Mouse (Mus musculus) CH12.LX (cell line): ENCODE data around the gene Gm49380. TPM values are rescaled to one million over a fixed set of nuclear protein-coding genes. Genes with fewer than 3 reads are reported as not detected.

Experiments
- DNase-seq: peaks from one replicate; pipeline ENCODE4 v3.0.0-alpha.2; 2013; ENCODE audit errors: extremely low read depth
- H3K27ac ChIP-seq: 2 replicates; pipeline ENCODE4 v1.5.1; 2012; ENCODE audit warnings: low read depth, mild to moderate bottlenecking, control low read depth, moderate library complexity; ENCODE audit not compliant: insufficient read depth
- H3K27me3 ChIP-seq: replicated peaks from 2 replicates; pipeline ENCODE3; 2012; ENCODE audit warnings: inconsistent platforms
- H3K36me3 ChIP-seq, 2 experiments: replicated peaks in 1 of 2; 2 replicates each; pipeline versions ENCODE3 to v1.6.1; 2012; ENCODE audit warnings: inconsistent platforms in 1 of 2, low read length in 1 of 2, mild to moderate bottlenecking in 1 of 2, mixed read lengths in 1 of 2, moderate library complexity in 1 of 2; ENCODE audit not compliant: control insufficient read depth in 1 of 2, insufficient read depth in 1 of 2
- H3K4me1 ChIP-seq, 2 experiments: 2 replicates each; pipeline ENCODE4 v1.6.1; 2012; ENCODE audit warnings: inconsistent platforms in 1 of 2, moderate library complexity in 1 of 2; ENCODE audit not compliant: insufficient read depth in 2 of 2, control insufficient read depth in 1 of 2
- H3K4me2 ChIP-seq: 2 replicates; pipeline ENCODE4 v1.6.1; 2012; ENCODE audit warnings: low read depth, mild to moderate bottlenecking, control low read depth; ENCODE audit not compliant: poor library complexity, insufficient read depth, severe bottlenecking
- H3K4me3 ChIP-seq, 3 experiments: fragments of 150-350 bp in 1 of 3; sonication (generic) in 1 of 3; replicated peaks in 1 of 3; 2 replicates each; pipeline versions ENCODE3 to v1.5.1; 2011 to 2012; ENCODE audit warnings: low read depth in 2 of 3, low read length in 2 of 3, mild to moderate bottlenecking in 2 of 3, moderate library complexity in 2 of 3, control low read depth in 1 of 3, improper control_type of control experiment in 1 of 3, inconsistent platforms in 1 of 3, mixed read lengths in 1 of 3; ENCODE audit not compliant: poor library complexity in 1 of 3
- H3K79me2 ChIP-seq: replicated peaks from 2 replicates; pipeline ENCODE4 v1.6.1; 2012; ENCODE audit warnings: mild to moderate bottlenecking, moderate library complexity; ENCODE audit not compliant: control insufficient read depth, poor library complexity, insufficient read depth, severe bottlenecking; ENCODE audit errors: extremely low read depth
- H3K9ac ChIP-seq: 2 replicates; pipeline ENCODE4 v1.6.1; 2012; ENCODE audit warnings: low read depth, mild to moderate bottlenecking, control low read depth, moderate library complexity; ENCODE audit not compliant: insufficient read depth
- H3K9me3 ChIP-seq: replicated peaks from 2 replicates; pipeline ENCODE3; 2012; ENCODE audit warnings: low read length, inconsistent platforms, mixed read lengths
- CTCF ChIP-seq, 2 experiments: IDR thresholded peaks in 1 of 2; conservative IDR thresholded peaks in 1 of 2; 2 replicates each; pipeline ENCODE4 v1.5.1; 2011 to 2012; ENCODE audit warnings: low read depth in 2 of 2, low read length in 2 of 2, improper control_type of control experiment in 1 of 2, inconsistent platforms in 1 of 2, mild to moderate bottlenecking in 1 of 2, moderate library complexity in 1 of 2
- ELF1 ChIP-seq: IDR thresholded peaks from 2 replicates; pipeline ENCODE4 v1.6.1; 2014; ENCODE audit warnings: low read depth, mild to moderate bottlenecking, inconsistent platforms, low read length, improper control_type of control experiment
- HCFC1 ChIP-seq: IDR thresholded peaks from 2 replicates; pipeline ENCODE4 v1.6.1; 2012; ENCODE audit warnings: low read depth, mild to moderate bottlenecking, inconsistent platforms, low read length, improper control_type of control experiment
- JUN ChIP-seq: IDR thresholded peaks from 2 replicates; pipeline ENCODE4 v1.6.1; 2011; ENCODE audit warnings: low read depth, mild to moderate bottlenecking, low read length, improper control_type of control experiment, moderate library complexity; ENCODE audit not compliant: insufficient read depth
- MAZ ChIP-seq: IDR thresholded peaks from 2 replicates; pipeline ENCODE4 v1.6.1; 2012; ENCODE audit warnings: low read depth, mild to moderate bottlenecking, inconsistent platforms, low read length, improper control_type of control experiment, moderate library complexity
- MXI1 ChIP-seq: IDR thresholded peaks from 2 replicates; pipeline ENCODE4 v1.6.1; 2011; ENCODE audit warnings: mild to moderate bottlenecking, low read depth, low read length, improper control_type of control experiment
- PAX5 ChIP-seq: IDR thresholded peaks from 2 replicates; pipeline ENCODE4 v1.6.1; 2012; ENCODE audit warnings: low read length, inconsistent platforms, mixed read lengths
- RAD21 ChIP-seq: IDR thresholded peaks from 2 replicates; pipeline ENCODE4 v1.6.1; 2011; ENCODE audit warnings: low read depth, mild to moderate bottlenecking, low read length, improper control_type of control experiment, moderate library complexity
- SMC3 ChIP-seq: IDR thresholded peaks from 2 replicates; pipeline ENCODE4 v1.6.1; 2011; ENCODE audit warnings: low read depth, low read length, improper control_type of control experiment
- TCF12 ChIP-seq: IDR thresholded peaks from 2 replicates; pipeline ENCODE4 v1.6.1; 2014; ENCODE audit warnings: low read depth, mild to moderate bottlenecking, inconsistent platforms, low read length, improper control_type of control experiment
- UBTF ChIP-seq: IDR thresholded peaks from 2 replicates; pipeline ENCODE4 v1.6.1; 2012; ENCODE audit warnings: low read depth, mild to moderate bottlenecking, inconsistent platforms, low read length, improper control_type of control experiment, moderate library complexity
- USF1 ChIP-seq: IDR thresholded peaks from 2 replicates; pipeline ENCODE4 v1.6.1; 2014; ENCODE audit warnings: low read depth, mild to moderate bottlenecking, inconsistent platforms, low read length, improper control_type of control experiment
- USF2 ChIP-seq: conservative IDR thresholded peaks from 2 replicates; pipeline ENCODE4 v1.6.1; 2011; ENCODE audit warnings: low read depth, low read length, improper control_type of control experiment
- ZNF384 ChIP-seq: IDR thresholded peaks from 2 replicates; pipeline ENCODE4 v1.6.1; 2012; ENCODE audit warnings: low read depth, low read length, improper control_type of control experiment, inconsistent platforms
- dilution Hi-C: fragments of 300-500 bp; cut with MboI; formaldehyde crosslinking; loops from 2 replicates; pipeline ENCODE4 v1.14.3; 2020; ENCODE audit warnings: low sequenced_read_pairs; ENCODE audit not compliant: extremely low pct_unique_long_range_greater_than_20kb, extremely low pct_ligation_motif_present
- in situ Hi-C: fragments of 300-500 bp; cut with MboI; formaldehyde crosslinking; loops from 3 replicates; pipeline ENCODE4 v1.14.3; 2019; ENCODE audit warnings: low sequenced_read_pairs, low pct_ligation_motif_present, low pct_unique_long_range_greater_than_20kb, mixed read lengths
- polyA plus RNA-seq: library from polyadenylated mRNA; unstranded; fragments of >175 nt; gene quantifications from 2 replicates; pipeline ENCODE4 v1.2.1, GENCODE M21; 2012; ENCODE audit warnings: low read depth; ENCODE audit not compliant: insufficient read length
- total RNA-seq, 2 experiments: library from RNA; depleted of rRNA; stranded (reverse); fragments of 300-350 nt in 1 of 2; fragments of >200 nt in 1 of 2; gene quantifications; 2 replicates each; pipeline ENCODE4 v1.2.3; 2012 to 2014

Gene Gm49380
- total and polyA plus RNA-seq, 3 experiments, result not detected

- no peak overlapping the region for H3K4me2 ChIP-seq
- H3K27me3 ChIP-seq, result peaks cover 14% of the 10 kb centered on the region
- in situ Hi-C loops, result loop anchor here (10.0 kb wide), 1 partner anchor 140 kb away; the partner anchor contains the start of gene Nlrx1
- H3K9ac ChIP-seq, result no peak overlapping the region
- DNase-seq, result no peak
- no peak overlapping the region for H3K4me3 ChIP-seq
- H3K9me3 ChIP-seq, result no peaks in the 10 kb centered on the region
- dilution Hi-C loops, result no loop called here
- no peak overlapping the region for H3K27ac ChIP-seq
- TF ChIP-seq ZNF384 (no peak), USF1 (no peak), UBTF (no peak), MXI1 (no peak), USF2 (no peak), TCF12 (no peak), HCFC1 (no peak), PAX5 (no peak), MAZ (no peak), RAD21 (no peak), SMC3 (no peak)
- H3K4me1 ChIP-seq, result peaks cover 3 to 32% of the 10 kb centered on the region in 2 experiments; a peak in 3 of 4 replicates
- no peaks in the 10 kb centered on the region for H3K36me3 ChIP-seq
- H3K79me2 ChIP-seq, result no peaks in the 10 kb centered on the region
Measured at GRCm38 (mm10) chr9:44125026-44125425, 11.7 kb upstream of the Gm49380 start.

GRCm38 (mm10) chr9:44124317-44124716, 11.0 kb upstream of the Gm49380 start:
- no peak for DNase-seq
- no peaks in the 10 kb centered on the region for H3K79me2 ChIP-seq
- peaks cover 7 to 32% of the 10 kb centered on the region in 2 experiments; a peak in 3 of 4 replicates for H3K4me1 ChIP-seq
- no peak overlapping the region for H3K4me3 ChIP-seq
- in situ Hi-C loops, result loop anchor here (10.0 kb wide), 1 partner anchor 140 kb away; the partner anchor contains the start of gene Nlrx1
- H3K9ac ChIP-seq, result no peak overlapping the region
- H3K4me2 ChIP-seq, result no peak overlapping the region
- H3K9me3 ChIP-seq, result no peaks in the 10 kb centered on the region
- no peaks in the 10 kb centered on the region for H3K36me3 ChIP-seq
- TF ChIP-seq JUN (no peak), SMC3 (peak; percentile 73), ELF1 (no peak), RAD21 (peak; percentile 37), CTCF (conservative IDR thresholded peaks at IDR 0.05 in 1 of 2, IDR thresholded peaks at IDR 0.05 in 1 of 2; ENCODE audit: low read depth in 2 of 2, low read length in 2 of 2) (peak; percentile 50 to 76)
- no peak overlapping the region for H3K27ac ChIP-seq
- peaks cover 8% of the 10 kb centered on the region for H3K27me3 ChIP-seq
- dilution Hi-C loops, result no loop called here
